Mouse (Mus musculus) heart, postnatal 14 days (tissue): Measurements from ENCODE around the gene Cldnd2. TPM values are rescaled to one million over a fixed set of nuclear protein-coding genes. Genes with fewer than 3 reads are reported as not detected.
"Not testable (repeated sequence)": the region's sequence is repeated elsewhere in the genome, so short reads cannot be mapped to it uniquely, and the experiment has no call there.

Experiments
- DNase-seq, 2 experiments: peaks; one replicate each; pipeline ENCODE4 v3.0.0; 2021 to 2022
- intact Hi-C: fragments of 180-260 bp; cut with DNase I; formaldehyde crosslinking; loops from one replicate; pipeline ENCODE4 v1.15.1; 2025
- long read RNA-seq, 2 experiments: library from polyadenylated mRNA; stranded (forward); transcript quantifications; one replicate each; pipeline ENCODE4 v2.0.0; 2021
- total RNA-seq, 2 experiments: library from RNA; stranded (reverse); gene quantifications; 2 replicates each; pipeline ENCODE4 v1.2.3; 2021

Cldnd2 gene
- total RNA-seq, result not detected
- long read RNA-seq, experiment 1, result 0 reads
- long read RNA-seq, experiment 2, result 0 reads

- no peak for DNase-seq
- intact Hi-C loops, result loop anchor here (5.0 to 10.0 kb wide), 2 partner anchors 136 to 232 kb away; partner anchors contain the start of gene Ctu1
These were observed at the start of gene Cldnd2 for GRCm38 (mm10) chr7:43440482-43440881. TSS of gene Cldnd2 (plus strand) at chr7:43440782.

GRCm38 (mm10) chr7:43392349-43393121 lies 48.0 kb upstream of the Cldnd2 start:
- DNase-seq, result no peak

GRCm38 (mm10) chr7:43399501-43399900 lies 41.1 kb upstream of the Cldnd2 start:
- no peak for DNase-seq
- intact Hi-C loops, result no loop called here

More at GRCm38 (mm10) chr7:43392349-43393121, 48.0 kb upstream of the Cldnd2 start:
- intact Hi-C loops, result no loop called here

- DNase-seq, result no peak
- intact Hi-C loops, result no loop called here
These were observed 37.9 kb upstream of the Cldnd2 start for GRCm38 (mm10) chr7:43402718-43403117.

GRCm38 (mm10) chr7:43407573-43407972 lies 33.0 kb upstream of the Cldnd2 start:
- intact Hi-C loops, result no loop called here

GRCm38 (mm10) chr7:43408131-43408553 lies 32.4 kb upstream of the Cldnd2 start, which contains the start of gene Siglecg:
TSS of gene Siglecg (plus strand) at chr7:43408204.
- DNase-seq, result no peak
- intact Hi-C loops, result no loop called here

More at GRCm38 (mm10) chr7:43407573-43407972, 33.0 kb upstream of the Cldnd2 start:
- DNase-seq, result no peak

GRCm38 (mm10) chr7:43409084-43409483 lies 31.5 kb upstream of the Cldnd2 start:
- DNase-seq, result no peak
- intact Hi-C loops, result no loop called here

GRCm38 (mm10) chr7:43411724-43412123 lies 28.9 kb upstream of the Cldnd2 start:
- intact Hi-C loops, result not testable (repeated sequence)

GRCm38 (mm10) chr7:43417298-43417697 lies 23.3 kb upstream of the Cldnd2 start:
- intact Hi-C loops, result no loop called here
- DNase-seq, result no peak

More at GRCm38 (mm10) chr7:43411724-43412123, 28.9 kb upstream of the Cldnd2 start:
- DNase-seq, result not testable (repeated sequence)

- intact Hi-C loops, result loop anchor here (1.0 to 5.0 kb wide), 2 partner anchors 42 to 139 kb away; partner anchors contain the start of gene Zfp658
- DNase-seq, result peak; percentile 86 to 93
These were observed 17.5 kb upstream of the Cldnd2 start for GRCm38 (mm10) chr7:43422995-43423617.

GRCm38 (mm10) chr7:43423991-43424625 lies 16.5 kb upstream of the Cldnd2 start:
- no peak for DNase-seq
- intact Hi-C loops, result loop anchor here (1.0 to 5.0 kb wide), 2 partner anchors 41 to 138 kb away; partner anchors contain the start of gene Zfp658

- intact Hi-C loops, result no loop called here
- DNase-seq, result no peak
These were observed 13.2 kb upstream of the Cldnd2 start, which contains the start of gene Lim2 for GRCm38 (mm10) chr7:43427406-43427805. TSS of gene Lim2 (plus strand) at chr7:43427670.

GRCm38 (mm10) chr7:43429500-43429899 lies 11.1 kb upstream of the Cldnd2 start:
- intact Hi-C loops, result no loop called here
- DNase-seq, result no peak

- intact Hi-C loops, result no loop called here
- no peak for DNase-seq
These were observed 7.7 kb upstream of the Cldnd2 start for GRCm38 (mm10) chr7:43432891-43433290.

- intact Hi-C loops, result no loop called here
- DNase-seq, result no peak
These were observed 5.9 kb upstream of the Cldnd2 start for GRCm38 (mm10) chr7:43434676-43435075.

GRCm38 (mm10) chr7:43436341-43437255 lies 4.0 kb upstream of the Cldnd2 start, which contains the start of gene Nkg7:
TSS of gene Nkg7 (plus strand) at chr7:43437073.
- intact Hi-C loops, result no loop called here

GRCm38 (mm10) chr7:43438611-43439010 lies 2.0 kb upstream of the Cldnd2 start:
- no peak for DNase-seq
- intact Hi-C loops, result no loop called here

More at GRCm38 (mm10) chr7:43436341-43437255, 4.0 kb upstream of the Cldnd2 start, which contains the start of gene Nkg7:
- no peak for DNase-seq

GRCm38 (mm10) chr7:43441071-43441470 lies 489 bp downstream of the Cldnd2 start:
- DNase-seq, result no peak
- intact Hi-C loops, result loop anchor here (5.0 to 10.0 kb wide), 2 partner anchors 136 to 231 kb away; partner anchors contain the start of gene Ctu1

- intact Hi-C loops, result loop anchor here (5.0 to 10.0 kb wide), 2 partner anchors 138 to 230 kb away; partner anchors contain the start of gene Ctu1
- no peak for DNase-seq
These were observed 2.1 kb downstream of the Cldnd2 start for GRCm38 (mm10) chr7:43442684-43443083.
